Mouse (Mus musculus) B cell, adult 2 months (primary cell): Measurements from ENCODE around the gene Mapk13.
"Not testable (repeated sequence)": the region's sequence is repeated elsewhere in the genome, so short reads cannot be mapped to it uniquely, and the experiment has no call there.

Source experiments
- DNase-seq, 2 experiments: peaks; one replicate each; pipeline ENCODE4 v3.0.0; 2022

Mapk13 gene

GRCm38 (mm10) chr17:28816326-28816725 is 47.2 kb downstream of the Mapk13 start:
- not testable (repeated sequence) for DNase-seq

DNA sequence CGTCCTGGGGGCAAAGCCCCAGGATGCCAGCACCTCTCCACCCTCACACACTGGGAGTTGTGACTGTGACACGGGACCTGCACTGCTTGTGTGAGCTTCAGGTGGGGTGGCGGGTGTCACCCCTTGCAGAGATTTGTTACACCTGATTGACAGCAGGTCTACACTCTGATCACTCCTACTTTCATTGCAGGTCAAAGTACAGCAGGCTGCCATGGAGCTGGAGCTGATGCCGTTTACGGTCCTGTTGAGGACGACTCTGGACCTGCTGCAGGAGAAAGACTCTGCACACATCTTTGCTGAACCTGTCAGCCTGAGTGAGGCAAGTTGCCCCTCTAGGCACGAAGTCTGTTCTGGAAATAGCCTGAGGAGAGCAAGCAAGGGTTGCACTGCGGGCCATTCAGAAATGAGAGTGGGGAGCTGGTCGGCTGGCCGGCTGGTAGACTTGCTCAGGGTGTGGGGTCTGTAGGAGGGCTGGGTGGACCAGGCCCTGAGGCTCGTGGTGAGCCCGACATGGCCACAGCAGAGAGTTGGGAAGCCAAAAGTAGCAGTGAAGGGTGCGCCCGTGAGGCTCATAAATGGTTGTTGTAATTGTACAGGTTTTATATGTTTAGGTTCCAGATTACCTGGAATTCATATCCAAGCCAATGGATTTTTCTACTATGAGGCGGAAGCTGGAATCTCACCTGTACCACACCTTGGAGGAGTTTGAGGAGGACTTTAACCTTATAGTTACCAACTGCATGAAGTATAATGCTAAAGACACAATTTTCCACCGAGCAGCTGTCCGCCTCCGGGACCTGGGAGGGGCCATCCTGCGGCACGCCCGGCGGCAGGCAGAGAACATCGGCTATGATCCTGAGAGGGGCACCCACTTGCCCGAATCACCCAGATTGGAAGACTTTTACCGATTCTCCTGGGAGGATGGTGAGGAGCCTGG is 48.0 kb downstream of the Mapk13 start:
- DNase-seq = no peak

DNA sequence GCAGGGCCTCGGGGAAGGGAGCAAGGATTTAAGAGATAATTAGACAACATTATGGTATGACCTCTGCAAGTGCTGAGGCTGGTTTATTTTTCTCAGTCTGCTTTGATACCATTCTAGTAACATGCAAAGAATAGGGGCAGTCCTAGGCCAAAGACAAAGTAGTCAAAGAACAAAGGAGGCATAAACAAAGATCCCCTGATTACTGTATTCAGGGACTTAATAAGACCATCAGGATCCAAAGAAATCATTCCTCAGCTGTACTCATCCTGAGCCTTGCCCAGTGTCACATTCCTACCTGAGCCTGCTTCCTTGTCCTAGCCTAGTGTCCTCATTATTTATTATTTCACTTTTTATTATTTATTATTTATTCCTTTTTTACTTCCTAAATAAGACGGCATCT is 51.1 kb downstream of the Mapk13 start:
- no peak for DNase-seq

DNA sequence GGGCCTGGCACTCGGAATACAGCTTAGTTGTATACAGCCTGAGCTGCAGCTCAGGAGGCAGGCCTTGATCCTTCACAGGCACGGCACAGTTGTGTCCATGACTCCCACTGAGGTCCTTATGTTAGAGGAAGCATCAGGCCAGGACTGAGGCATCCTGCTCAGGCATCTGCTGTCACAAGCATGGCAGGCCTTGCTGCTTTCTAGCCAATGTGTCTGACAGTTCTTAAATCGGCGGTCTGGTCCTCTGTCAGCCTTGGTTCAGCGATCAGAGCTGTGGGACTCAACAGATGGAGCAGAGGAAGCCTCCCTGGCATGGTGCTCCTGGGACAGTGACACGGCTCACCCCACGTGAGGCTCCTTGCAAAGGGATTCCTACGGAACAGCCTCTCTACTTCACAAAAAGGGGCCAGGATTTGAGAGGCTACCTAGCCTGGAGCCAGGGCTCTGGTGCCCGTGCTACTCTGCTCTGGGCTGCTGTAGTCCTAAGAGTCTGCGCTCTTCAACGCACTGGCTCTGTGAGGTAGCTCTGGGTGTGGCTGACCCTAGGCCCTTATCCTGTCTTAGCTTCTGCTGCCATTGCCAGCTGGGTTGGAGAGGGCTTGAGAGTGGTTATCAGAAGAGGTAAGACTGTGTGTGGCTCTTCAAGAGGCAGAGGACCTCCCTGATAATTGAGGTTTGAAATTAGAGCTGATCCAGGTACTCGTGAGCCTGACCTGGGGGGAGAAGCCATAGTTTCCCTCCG is 54.1 kb downstream of the Mapk13 start:
- no peak for DNase-seq

DNA sequence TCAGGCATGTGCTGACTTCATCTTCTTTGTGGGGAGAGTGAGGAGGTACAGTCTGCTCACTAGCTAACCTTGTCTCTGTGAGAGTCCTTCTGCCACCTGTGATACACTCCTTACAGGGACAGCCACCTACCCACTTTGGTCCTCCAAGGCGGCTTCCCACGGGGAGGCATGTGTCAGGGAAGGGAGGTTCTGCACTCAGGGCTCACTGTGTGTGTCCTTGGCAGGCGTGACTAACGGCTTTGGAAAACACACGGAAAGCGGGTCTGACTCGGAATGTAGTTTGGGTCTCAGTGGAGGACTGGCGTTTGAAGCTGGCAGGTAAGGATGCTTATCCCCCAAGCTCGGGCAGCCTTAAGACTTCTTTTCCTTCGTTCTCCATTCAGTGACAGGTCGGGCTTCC is 54.7 kb downstream of the Mapk13 start:
- DNase-seq = no peak

- DNase-seq = no peak
These were observed 55.8 kb downstream of the Mapk13 start for GRCm38 (mm10) chr17:28824896-28825295.

- no peak for DNase-seq
These were observed 56.4 kb downstream of the Mapk13 start for GRCm38 (mm10) chr17:28825359-28826041.

- no peak for DNase-seq
These were observed 58.7 kb downstream of the Mapk13 start for GRCm38 (mm10) chr17:28827665-28828231.

GRCm38 (mm10) chr17:28829120-28829519 is 60.0 kb downstream of the Mapk13 start:
- DNase-seq = no peak
